Mouse (Mus musculus) lung, postnatal 36 days (tissue): ENCODE measurements around the gene Grn.

ENCODE experiments used
- DNase-seq: peaks from one replicate; pipeline ENCODE4 v3.0.0; 2022; ENCODE audit warnings: mixed read lengths

Grn gene

DNA sequence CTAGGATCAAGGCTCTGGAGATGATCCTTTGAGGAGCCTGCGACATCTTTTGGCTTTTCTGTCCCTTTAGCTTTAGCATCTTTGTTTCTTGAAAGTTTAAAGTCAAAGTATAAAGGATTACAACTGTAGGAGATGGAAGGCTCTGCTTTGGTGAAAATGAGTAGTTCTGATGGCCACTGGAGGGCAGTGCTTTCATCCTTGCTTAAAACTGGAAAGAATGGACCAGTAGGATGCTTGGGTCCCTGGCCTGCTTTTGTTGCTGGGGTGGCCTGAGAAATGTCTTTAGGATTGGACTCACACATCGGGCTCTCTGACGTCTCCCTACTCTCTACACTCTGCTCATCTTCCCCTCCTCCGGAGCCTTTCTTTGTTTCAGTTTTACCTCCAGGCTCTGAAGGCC, 50.8 kb downstream of the Grn start:
- DNase-seq = no peak

GRCm38 (mm10) chr11:102481779-102482178, 51.7 kb downstream of the Grn start:
- no peak for DNase-seq
